In the genomic region with DNA sequence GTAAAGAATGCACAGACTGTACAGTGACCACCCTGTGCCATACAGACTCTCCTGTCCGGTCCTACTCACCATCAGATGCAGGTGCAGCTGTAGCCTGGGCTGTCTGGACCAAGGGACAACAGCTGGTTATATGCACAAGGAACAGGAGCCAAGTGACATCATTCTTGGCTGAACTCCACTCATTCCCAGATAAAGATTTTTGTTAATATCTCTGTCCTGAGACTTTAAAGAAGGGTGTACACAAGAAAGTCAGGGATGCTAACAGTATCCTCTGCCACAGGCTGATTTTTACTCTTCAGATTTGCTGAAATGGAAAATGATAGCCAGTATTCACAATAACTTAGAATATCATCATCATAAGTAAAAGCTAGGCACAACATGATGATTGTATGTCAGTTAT, we compare ENCODE assay signal across 12 mouse cellular contexts.
"Had no signal": no experiment of that assay in that cellular context is flagged by ENCODE, and none has a peak within 500 bp of the region (broad histone marks: within the 10 kb centered on the region; RNA-seq: fewer than 3 reads in every experiment).

Gene Olfr328, minus strand, starts transcription at position 101 of the 400 bp plus-strand sequence.

- DNase-seq: lung, adult 18-20 months; lung, embryonic 14.5 days; lung, postnatal 10 days; lung, postnatal 4 days; midbrain, embryonic 14.5 days; retina, postnatal 1 day; right cerebral cortex, adult 18-20 months; right cerebral cortex, postnatal 25 days; right cerebral cortex, postnatal 4 days; thymus, adult 2 months; thymus, postnatal 25 days; thymus, postnatal 4 days had no signal
